Mouse (Mus musculus) limb, embryonic 11.5 days (tissue): ENCODE data around the gene Ntan1. TPM values are rescaled to one million over a fixed set of nuclear protein-coding genes. Genes with fewer than 3 reads are reported as not detected.
"Not testable (repeated sequence)": the region's sequence is repeated elsewhere in the genome, so short reads cannot be mapped to it uniquely, and the experiment has no call there.

Source experiments
- ATAC-seq: fragments of 200-750 bp; cut with Nextera tagmentation; 2 replicates; pipeline ENCODE4 v1.8.0; 2017; ENCODE audit warnings: low read depth; ENCODE audit not compliant: insufficient number of reproducible peaks, low FRiP score, low TSS enrichment
- DNase-seq: peaks from one replicate; pipeline ENCODE4 v3.0.0-alpha.2; 2015; ENCODE audit warnings: low spot score
- H3K27ac ChIP-seq: fragments of 300-500 bp; sonication (generic); replicated peaks from 2 replicates; pipeline ENCODE4 v1.5.1; 2014; ENCODE audit warnings: low read depth, mild to moderate bottlenecking, low read length
- H3K27me3 ChIP-seq: fragments of 300-500 bp; sonication (generic); 2 replicates; pipeline ENCODE4 v1.6.1; 2014; ENCODE audit warnings: mild to moderate bottlenecking, low read length, mixed read lengths; ENCODE audit not compliant: control insufficient read depth, insufficient read depth
- H3K36me3 ChIP-seq: fragments of 300-500 bp; sonication (generic); 2 replicates; pipeline ENCODE4 v1.6.1; 2014; ENCODE audit warnings: mild to moderate bottlenecking, low read length, moderate library complexity, mixed read lengths; ENCODE audit not compliant: control insufficient read depth, insufficient read depth
- H3K4me1 ChIP-seq: fragments of 300-500 bp; sonication (generic); 2 replicates; pipeline ENCODE4 v1.6.1; 2014; ENCODE audit warnings: low read length, mixed read lengths; ENCODE audit not compliant: control insufficient read depth, insufficient read depth
- H3K4me2 ChIP-seq: fragments of 300-500 bp; sonication (generic); 2 replicates; pipeline ENCODE4 v1.6.1; 2014; ENCODE audit warnings: low read depth, mild to moderate bottlenecking, moderate library complexity; ENCODE audit not compliant: severe bottlenecking
- H3K4me3 ChIP-seq: fragments of 300-500 bp; sonication (generic); 2 replicates; pipeline ENCODE4 v1.5.1; 2014; ENCODE audit warnings: low read depth, low read length
- H3K9ac ChIP-seq: fragments of 300-500 bp; sonication (generic); 2 replicates; pipeline ENCODE4 v1.6.1; 2014; ENCODE audit warnings: mild to moderate bottlenecking, low read length
- H3K9me3 ChIP-seq: fragments of 300-500 bp; sonication (generic); 2 replicates; pipeline ENCODE4 v1.6.1; 2016; ENCODE audit warnings: low read length; ENCODE audit not compliant: control insufficient read depth
- WGBS: fragments of 180-500 bp; shearing (Covaris S2); extraction: QIAGEN DNeasy Blood & Tissue Kit; methylation state at CpG from one replicate; pipeline ENCODE4 v1.1.7; 2014; 5-methylcytosine and 5-hydroxymethylcytosine counted together
- polyA plus RNA-seq: library from polyadenylated mRNA; unstranded; fragments of >200 nt; fragmentation: Nextera tagmentation; extraction: Ambion mirVana; gene quantifications from 2 replicates; pipeline ENCODE4 v1.2.1, GENCODE M21; 2014

The Ntan1 gene
- polyA plus RNA-seq, 1 experiment from 2014 or later: 153 TPM

DNA sequence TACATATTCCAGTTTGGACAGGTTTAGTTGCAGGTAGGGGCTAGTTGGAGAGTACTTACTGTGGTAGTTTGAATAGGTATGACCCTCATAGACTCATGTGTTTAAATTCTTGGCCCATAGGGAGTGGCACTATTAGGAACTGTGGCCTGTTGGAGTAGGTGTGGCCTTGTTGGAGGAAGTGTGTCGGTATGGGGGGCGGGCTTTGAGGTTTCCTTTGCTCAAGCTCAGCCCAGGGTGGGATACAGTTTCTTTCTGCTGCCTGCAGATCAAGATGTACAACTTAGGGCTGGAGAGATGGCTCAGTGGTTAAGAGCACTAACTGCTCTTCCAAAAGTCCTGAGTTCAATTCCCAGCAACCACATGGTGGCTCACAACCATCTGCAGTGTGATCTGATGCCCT is 25.2 kb upstream of the Ntan1 start:
- H3K27me3 ChIP-seq, H3K4me2 ChIP-seq, H3K27ac ChIP-seq, H3K4me1 ChIP-seq, DNase-seq, ATAC-seq, H3K4me3 ChIP-seq, H3K9ac ChIP-seq, H3K9me3 ChIP-seq: not testable (repeated sequence)
- 86% methylated on average over 2 of the region's 2 CpGs for WGBS
- peaks cover 30% of the 10 kb centered on the region for H3K36me3 ChIP-seq

DNA sequence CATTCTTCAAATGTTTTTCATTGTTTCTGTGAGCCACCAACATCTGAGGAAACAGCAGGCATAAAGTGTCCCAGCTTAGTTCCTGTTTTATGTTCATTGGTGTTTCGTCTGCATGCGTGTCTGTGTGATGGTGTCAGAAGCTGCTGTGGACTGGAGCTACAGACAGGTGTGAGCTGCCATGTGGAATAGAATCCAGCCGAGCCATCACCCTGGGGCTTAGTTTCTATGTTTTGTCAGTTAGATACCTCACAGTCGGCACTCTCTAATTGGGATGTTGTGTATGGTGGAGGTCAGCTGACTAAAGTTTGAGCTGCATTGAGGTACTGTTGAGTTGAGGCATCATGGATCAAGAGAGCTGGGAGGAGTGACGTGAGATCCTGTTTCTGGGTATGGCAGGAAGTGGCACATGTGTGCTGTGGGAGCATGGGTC is 21.9 kb upstream of the Ntan1 start:
- Histone ChIP-seq H3K36me3 (peaks cover 36% of the 10 kb centered on the region), H3K27ac (no peak overlapping the region), H3K9me3 (no peaks in the 10 kb centered on the region), H3K4me1 (no peaks in the 10 kb centered on the region), H3K4me2 (no peak overlapping the region), H3K27me3 (no peaks in the 10 kb centered on the region), H3K9ac (no peak overlapping the region), H3K4me3 (no peak overlapping the region)
- DNase-seq (no peak), ATAC-seq (no peak)
- 88% methylated on average over 5 of the region's 5 CpGs for WGBS

DNA sequence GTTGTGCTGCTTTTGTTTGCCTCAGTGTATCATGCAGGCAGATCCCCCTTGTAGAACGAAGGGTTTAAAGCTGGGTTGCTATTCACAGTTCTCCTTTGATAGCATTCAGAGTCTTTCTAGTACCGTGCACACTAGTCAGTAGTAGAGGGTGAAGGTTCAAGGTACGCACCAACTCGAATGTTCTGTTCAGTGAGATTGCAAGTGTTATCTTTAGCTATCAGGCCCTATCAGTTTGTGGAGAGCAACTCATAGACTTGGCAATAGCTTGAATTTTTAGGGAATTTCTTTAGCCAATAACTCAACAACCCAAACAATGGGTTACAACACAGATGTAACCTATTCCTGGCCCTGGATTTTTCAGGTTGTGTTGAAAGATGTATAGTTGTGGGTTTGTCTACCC is 17.4 kb upstream of the Ntan1 start:
- Histone ChIP-seq H3K27ac (no peak overlapping the region), H3K4me2 (no peak overlapping the region), H3K27me3 (no peaks in the 10 kb centered on the region), H3K9ac (no peak overlapping the region), H3K9me3 (no peaks in the 10 kb centered on the region), H3K4me1 (no peaks in the 10 kb centered on the region), H3K4me3 (no peak overlapping the region), H3K36me3 (peaks cover 30% of the 10 kb centered on the region)
- 94% methylated on average over 4 of the region's 4 CpGs for WGBS
- ATAC-seq (no peak), DNase-seq (no peak)

DNA sequence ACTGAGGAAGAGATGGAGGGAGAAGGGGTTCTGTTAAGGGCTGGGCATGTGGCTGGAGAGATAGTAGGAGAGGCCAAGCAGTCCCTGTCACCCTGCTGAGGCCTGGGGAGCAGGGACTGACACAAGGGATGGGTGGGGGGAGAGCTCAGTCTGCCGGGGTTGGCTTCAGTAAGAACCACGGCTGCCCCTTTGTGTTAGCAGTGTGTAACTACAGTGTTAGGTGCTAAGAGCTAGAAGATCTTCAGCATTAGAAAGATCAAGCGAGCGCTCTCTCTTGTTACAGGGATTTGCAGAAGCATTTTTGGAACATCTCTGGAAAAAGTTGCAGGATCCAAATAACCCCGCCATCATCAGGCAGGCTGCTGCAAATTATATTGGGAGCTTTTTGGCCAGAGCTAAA is 14.0 kb upstream of the Ntan1 start:
- no peak overlapping the region for H3K27ac ChIP-seq
- no peak overlapping the region for H3K9ac ChIP-seq
- no peak overlapping the region for H3K4me2 ChIP-seq
- WGBS: 81% methylated on average over 5 of the region's 5 CpGs
- DNase-seq (no peak), ATAC-seq (no peak)
- H3K4me3 ChIP-seq: no peak overlapping the region
- no peaks in the 10 kb centered on the region for H3K4me1 ChIP-seq
- no peaks in the 10 kb centered on the region for H3K9me3 ChIP-seq
- no peaks in the 10 kb centered on the region for H3K27me3 ChIP-seq
- H3K36me3 ChIP-seq: peaks cover 34% of the 10 kb centered on the region

DNA sequence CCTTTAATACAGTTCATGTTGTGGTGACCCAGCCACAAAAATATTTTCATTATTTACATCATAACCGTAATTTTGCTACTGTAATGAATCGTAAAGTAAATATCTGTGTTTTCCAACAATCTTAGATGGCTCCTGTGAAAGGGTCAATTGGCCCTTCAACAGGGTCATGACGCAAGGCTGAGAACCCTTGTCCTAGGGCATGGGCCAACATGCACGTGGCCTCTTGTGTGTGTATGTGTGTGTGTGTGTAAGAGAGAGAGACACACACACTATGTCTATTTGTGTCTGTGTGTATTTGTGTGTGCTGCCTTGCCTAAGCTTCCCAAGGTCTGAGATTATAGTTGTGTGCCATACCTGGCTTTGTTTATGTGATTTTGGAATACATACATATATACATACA is 11.0 kb upstream of the Ntan1 start:
- DNase-seq: no peak
- no peak for ATAC-seq
- Histone ChIP-seq H3K4me2 (no peak overlapping the region), H3K27me3 (no peaks in the 10 kb centered on the region), H3K4me3 (no peak overlapping the region), H3K36me3 (peaks cover 35% of the 10 kb centered on the region), H3K9me3 (no peaks in the 10 kb centered on the region), H3K4me1 (no peaks in the 10 kb centered on the region), H3K27ac (no peak overlapping the region), H3K9ac (no peak overlapping the region)
- WGBS: 96% methylated on average over 4 of the region's 4 CpGs

DNA sequence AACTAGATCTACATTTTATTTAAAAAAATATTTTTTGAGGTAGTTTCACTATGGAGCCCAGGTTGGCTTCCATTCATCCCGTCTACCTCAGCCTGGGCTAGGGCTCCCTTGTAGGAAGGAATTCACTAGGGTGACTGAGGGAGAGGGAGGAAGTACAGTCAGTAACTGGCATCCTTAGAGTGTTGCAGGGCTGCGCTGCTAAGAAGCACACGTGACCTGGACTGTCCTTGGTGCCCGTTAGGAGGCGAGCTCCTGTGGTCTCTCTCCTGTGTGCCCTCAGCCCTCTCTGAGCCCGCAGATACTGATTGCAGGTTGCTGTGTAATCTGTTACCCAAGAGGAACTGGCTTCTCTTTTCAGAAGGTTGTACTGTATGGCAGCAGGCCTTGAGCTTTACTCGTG is 10.2 kb upstream of the Ntan1 start:
- DNase-seq (no peak), ATAC-seq (no peak)
- no peaks in the 10 kb centered on the region for H3K9me3 ChIP-seq
- H3K4me3 ChIP-seq: no peak overlapping the region
- no peak overlapping the region for H3K9ac ChIP-seq
- H3K4me2 ChIP-seq: no peak overlapping the region
- no peaks in the 10 kb centered on the region for H3K4me1 ChIP-seq
- H3K27me3 ChIP-seq: no peaks in the 10 kb centered on the region
- H3K36me3 ChIP-seq: peaks cover 42% of the 10 kb centered on the region
- 94% methylated on average over 7 of the region's 7 CpGs for WGBS
- no peak overlapping the region for H3K27ac ChIP-seq

DNA sequence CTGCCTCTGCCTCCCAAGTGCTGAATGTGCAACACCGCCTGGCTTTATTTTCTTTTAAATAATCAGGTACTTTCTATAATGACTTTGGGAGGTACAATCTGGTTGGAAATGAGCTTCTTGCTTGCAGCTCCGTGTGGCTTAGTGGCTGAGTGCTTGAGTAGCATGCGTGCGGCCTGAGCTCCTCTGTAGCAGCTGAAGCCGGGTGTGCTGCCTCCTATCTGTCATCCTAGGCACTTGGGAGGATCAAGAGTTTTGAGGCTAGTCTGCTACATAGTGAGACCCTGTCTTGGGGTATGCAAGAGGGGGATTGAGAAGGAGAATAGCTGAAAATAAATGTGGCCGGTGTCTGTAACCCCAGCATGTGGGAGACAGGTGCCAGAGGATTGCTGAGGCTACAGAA is 6.5 kb upstream of the Ntan1 start:
- Histone ChIP-seq H3K27ac (no peak overlapping the region), H3K9ac (no peak overlapping the region), H3K36me3 (peaks cover 30% of the 10 kb centered on the region), H3K4me1 (no peaks in the 10 kb centered on the region), H3K9me3 (no peaks in the 10 kb centered on the region), H3K4me2 (no peak overlapping the region), H3K4me3 (no peak overlapping the region), H3K27me3 (no peaks in the 10 kb centered on the region)
- ATAC-seq (no peak), DNase-seq (no peak)
- WGBS: 90% methylated on average over 6 of the region's 6 CpGs

DNA sequence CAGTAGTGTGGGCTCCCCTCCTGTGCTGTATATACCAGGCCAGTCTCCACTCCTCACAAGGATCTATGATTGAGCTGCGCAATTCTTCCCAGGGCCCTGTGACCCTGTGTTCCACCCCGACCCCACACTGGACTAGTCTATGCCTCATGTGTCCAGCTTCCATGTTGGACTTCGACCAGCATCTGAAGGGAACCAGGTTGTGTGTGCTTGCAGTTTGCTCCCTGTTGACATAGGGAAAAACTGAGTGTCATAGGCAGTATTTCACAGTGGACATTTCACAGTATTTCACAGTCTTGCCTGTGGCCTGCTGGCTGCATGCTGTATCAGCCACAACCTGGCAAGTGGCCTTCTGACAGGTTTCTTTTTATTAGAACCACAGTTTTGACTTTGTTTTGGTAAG is 5.4 kb upstream of the Ntan1 start:
- H3K4me2 ChIP-seq: no peak overlapping the region
- WGBS: 99% methylated on average over 3 of the region's 3 CpGs
- H3K36me3 ChIP-seq: peaks cover 27% of the 10 kb centered on the region

DNA sequence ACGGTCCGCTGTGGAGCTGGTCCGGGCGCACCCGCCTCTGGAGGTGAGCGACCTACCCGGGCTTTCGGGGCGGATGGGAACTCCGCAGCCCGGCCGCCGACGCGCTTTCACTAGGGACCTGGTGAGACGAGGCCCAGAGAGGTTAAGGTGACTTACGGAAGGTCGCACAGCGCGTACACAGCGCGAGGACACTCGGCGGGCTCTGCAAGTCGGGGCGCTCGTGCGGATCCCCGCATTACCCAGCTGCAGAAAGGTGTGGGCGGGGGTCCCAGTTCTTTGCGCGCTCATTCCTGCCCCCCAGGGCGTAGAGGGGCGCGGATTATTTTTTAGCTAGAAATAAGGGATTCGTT is 724 bp downstream of the Ntan1 start:
- WGBS: under 1% methylated on average over 36 of the region's 36 CpGs
- Histone ChIP-seq H3K27ac (peak overlapping the region; percentile 26; the same call in 1 of the 2 replicates), H3K36me3 (no peaks in the 10 kb centered on the region)

More for the DNA sequence above, 5.4 kb upstream of the Ntan1 start:
- H3K9me3 ChIP-seq: no peaks in the 10 kb centered on the region
- no peak for DNase-seq
- no peaks in the 10 kb centered on the region for H3K27me3 ChIP-seq
- no peaks in the 10 kb centered on the region for H3K4me1 ChIP-seq
- no peak for ATAC-seq
- no peak overlapping the region for H3K27ac ChIP-seq
- no peak overlapping the region for H3K4me3 ChIP-seq
- H3K9ac ChIP-seq: no peak overlapping the region

More for the DNA sequence above, 724 bp downstream of the Ntan1 start:
- DNase-seq (no peak), ATAC-seq (peak; percentile 59)
- Histone ChIP-seq H3K4me1 (no peaks in the 10 kb centered on the region), H3K9me3 (no peaks in the 10 kb centered on the region), H3K4me2 (peak overlapping the region; percentile 84), H3K9ac (peak overlapping the region; percentile 79), H3K27me3 (no peaks in the 10 kb centered on the region), H3K4me3 (peak overlapping the region; percentile 73)
